Mouse (Mus musculus) spleen, adult 18-20 months (tissue): ENCODE measurements at regions not wholly inside any gene's neighbourhood (a gene's known extent, or its start where the extent isn't known, plus 50 kb on each side); places are given as distances from the start of the nearest gene placed in this dataset.

ENCODE experiments used
- DNase-seq, 2 experiments: peaks; one replicate each; pipeline ENCODE4 v3.0.0; 2022; ENCODE audit warnings: mixed read lengths in 2 of 2

- no peak for DNase-seq
These were observed 58.4 kb downstream of the Sox11 start for GRCm38 (mm10) chr12:27283964-27284363.

DNA sequence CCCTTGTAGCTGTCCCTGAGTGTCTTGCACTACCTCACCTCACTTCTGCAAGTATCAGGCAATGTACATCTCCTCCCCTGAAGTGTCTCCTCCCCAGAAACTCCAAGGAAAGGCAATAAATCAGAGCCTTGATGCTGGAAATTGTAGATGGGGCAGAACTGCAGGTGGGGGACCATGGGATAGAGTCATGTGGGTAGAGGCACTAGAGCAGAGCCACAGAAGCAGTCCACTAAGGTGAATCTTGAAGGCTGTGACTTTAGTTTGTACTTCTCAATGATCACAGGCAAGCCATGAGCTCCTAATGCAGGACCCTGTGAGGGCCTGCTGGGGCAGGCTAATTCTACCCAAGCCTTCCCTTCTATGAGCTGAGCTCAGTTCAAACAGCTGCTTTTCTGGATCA, 80.4 kb downstream of the Sox11 start:
- no peak for DNase-seq

- no peak for DNase-seq
These were observed 88.2 kb downstream of the Sox11 start for GRCm38 (mm10) chr12:27254125-27254524.

- no peak for DNase-seq
These were observed 90.9 kb downstream of the Sox11 start for GRCm38 (mm10) chr12:27251521-27251920.

DNA sequence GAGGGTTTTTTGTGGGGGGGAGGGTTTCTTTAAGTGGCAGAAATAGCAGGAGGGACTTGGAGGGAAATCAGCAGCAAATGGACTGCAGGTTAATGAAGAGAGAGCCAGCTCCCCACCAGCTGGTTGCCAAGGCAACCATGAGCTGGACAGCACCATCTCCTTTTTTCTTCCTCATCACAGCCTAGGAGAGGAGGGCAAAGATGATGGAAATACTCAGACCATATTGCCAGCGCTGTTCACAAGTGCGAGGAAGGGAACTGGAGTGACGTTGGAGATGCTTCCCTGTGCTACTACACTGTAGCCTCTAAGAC, 93.9 kb downstream of the Sox11 start:
- DNase-seq, result no peak

DNA sequence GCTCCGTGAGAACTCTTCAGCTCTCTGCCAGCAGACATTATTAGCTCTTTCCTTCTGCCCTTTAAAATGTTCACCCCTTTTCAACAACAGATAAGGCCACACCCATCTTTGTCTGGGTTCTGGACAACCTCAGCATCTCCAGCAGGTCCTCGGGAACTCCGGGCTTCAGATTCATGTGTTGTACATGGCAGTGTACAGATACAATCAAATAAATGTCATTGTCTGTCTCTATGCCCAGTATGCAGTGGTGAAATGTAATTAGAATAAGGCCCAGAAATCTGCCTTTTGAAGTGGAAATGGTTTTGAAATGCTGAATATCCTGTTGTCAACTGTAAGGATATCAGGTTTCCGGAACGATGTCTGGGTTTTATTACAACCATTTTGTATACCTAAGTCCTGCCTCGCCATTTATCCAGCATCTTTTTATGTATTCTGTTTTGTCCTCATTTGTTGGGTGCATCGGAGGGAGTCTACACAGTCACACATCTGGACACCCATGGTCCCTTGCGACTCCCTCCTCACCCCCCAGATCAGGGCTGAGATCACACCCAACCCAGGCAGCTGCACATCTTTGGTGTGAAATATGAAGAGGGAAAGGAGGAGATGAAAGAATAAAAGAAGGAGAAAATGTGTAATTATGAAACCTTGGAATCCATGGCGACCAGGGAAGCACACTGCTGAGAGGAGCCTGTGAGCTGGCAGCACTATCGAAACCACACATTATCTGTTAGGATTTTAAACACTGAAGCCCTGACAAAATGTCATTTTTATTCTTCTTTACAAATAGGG, 94.4 kb downstream of the Sox11 start:
- DNase-seq, result no peak

- no peak for DNase-seq
These were observed 106.6 kb downstream of the Sox11 start for GRCm38 (mm10) chr12:27235748-27236147.

- DNase-seq, result no peak
These were observed 120.8 kb downstream of the Sox11 start for GRCm38 (mm10) chr12:27221541-27221940.

DNA sequence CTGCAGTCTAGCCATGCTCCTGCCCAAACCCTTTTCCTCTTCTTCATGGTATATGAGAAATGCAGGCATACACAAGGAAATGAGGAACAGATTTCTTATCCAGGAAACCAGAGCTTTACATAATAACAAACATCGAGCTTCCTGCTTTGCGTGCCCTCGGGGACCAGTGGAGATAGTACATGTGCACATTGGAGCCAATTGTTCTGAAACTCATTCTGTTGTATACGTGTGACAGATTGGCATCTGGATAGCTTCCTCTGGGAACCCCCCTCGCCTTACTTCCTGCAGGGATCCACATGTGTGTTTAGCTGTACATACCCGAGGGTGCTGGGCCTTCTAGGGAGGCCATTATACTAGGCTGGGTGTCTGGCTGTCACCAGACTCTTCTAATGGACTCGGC, 141.2 kb downstream of the Sox11 start:
- DNase-seq, result no peak

DNA sequence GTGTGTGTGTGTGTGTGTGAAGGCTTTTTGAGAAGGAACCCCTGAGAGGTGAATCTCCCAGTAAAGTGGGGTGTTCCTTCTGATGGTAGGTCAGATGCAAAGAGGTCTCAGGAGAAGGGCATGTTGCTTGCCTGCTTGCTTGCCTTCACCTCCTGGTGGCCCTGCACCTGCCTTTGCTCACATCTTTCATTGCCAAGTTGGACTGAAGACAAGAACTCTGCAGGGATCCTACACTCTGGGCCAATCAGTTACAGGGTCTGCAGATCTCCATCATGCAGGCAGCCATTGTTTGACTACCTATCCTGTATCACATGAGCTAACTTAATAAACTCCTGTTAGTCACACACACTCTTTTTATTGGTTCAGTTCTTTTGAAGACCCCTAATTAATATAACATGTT, 148.4 kb downstream of the Sox11 start:
- no peak for DNase-seq

- DNase-seq, result no peak
These were observed 150.5 kb downstream of the Sox11 start for GRCm38 (mm10) chr12:27191916-27192315.

- no peak for DNase-seq
These were observed 154.9 kb downstream of the Sox11 start for GRCm38 (mm10) chr12:27187480-27187879.

- no peak for DNase-seq
These were observed 159.7 kb downstream of the Sox11 start for GRCm38 (mm10) chr12:27182397-27183375.

- DNase-seq, result no peak
These were observed 168.8 kb downstream of the Sox11 start for GRCm38 (mm10) chr12:27173561-27173960.

- DNase-seq, result no peak
These were observed 169.2 kb downstream of the Sox11 start for GRCm38 (mm10) chr12:27173151-27173550.

DNA sequence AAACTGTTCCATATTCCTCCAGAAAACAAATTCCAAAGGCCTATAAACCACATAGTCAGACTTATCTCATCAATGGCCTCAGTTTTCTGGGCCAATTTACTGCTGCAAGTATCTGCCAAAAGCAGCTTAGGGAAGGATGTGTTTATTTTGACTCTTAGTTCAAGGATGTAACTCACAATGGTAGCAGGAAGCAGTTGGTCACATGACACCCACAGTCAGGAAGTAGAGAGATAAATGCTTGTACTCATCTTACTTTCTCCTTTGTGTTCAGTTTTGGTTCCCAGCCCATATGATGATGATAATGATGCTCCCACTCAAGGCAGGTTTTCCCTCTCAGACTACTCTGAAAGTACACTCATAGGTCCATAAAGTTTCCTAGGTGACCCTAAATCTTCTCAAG, 170.8 kb downstream of the Sox11 start:
- no peak for DNase-seq

GRCm38 (mm10) chr12:27164920-27165504, 177.4 kb downstream of the Sox11 start:
- DNase-seq, result no peak

GRCm38 (mm10) chr12:27160063-27160686, 182.2 kb downstream of the Sox11 start:
- DNase-seq, result no peak

- DNase-seq, result no peak
These were observed 182.8 kb downstream of the Sox11 start for GRCm38 (mm10) chr12:27159416-27160062.

DNA sequence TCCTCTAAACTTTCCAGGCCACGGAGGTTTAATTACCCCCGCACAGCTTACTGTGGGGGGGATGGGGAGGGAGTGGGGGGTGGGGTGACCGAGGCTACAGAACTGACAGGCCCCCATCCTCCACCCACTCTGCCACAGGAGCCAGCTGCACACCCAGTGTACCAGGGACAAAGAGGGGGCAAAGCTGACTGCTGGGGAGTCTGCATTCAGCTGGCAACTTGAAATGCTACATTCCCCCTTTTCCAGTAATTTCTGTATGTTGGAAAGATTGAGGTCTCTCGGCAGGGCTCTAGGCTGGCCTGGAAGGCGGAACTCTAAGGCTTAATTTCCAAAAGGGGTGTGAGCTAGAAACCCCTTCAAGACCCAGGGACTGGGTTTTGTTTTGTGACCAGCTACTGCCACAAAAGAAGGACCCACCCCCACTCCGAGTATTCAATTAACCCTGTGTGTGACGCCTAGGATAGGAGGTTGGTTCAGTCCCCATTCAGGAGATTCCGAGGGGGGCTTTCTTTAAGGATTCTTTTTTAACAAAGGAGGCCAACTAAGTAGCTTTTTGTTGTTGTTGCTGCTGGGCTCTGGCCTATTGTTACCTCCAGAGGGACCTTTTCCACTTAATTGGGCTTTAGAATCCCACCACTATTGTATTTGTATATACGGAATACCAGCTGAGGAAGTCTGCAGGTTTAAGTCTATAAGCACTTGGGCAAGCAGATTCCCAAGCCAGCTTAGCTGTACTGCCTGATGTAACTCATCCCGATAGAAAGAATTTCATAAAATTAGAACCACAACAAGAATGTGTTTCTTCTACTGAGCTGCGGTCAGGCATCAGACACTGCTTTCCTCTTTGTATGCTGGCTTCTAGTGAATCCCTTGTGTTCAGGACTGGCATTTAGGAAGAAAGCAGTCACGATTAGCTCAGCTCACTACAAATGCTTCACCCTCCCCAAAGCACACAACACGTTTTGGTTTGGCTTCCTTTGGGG, 191.2 kb downstream of the Sox11 start:
- no peak for DNase-seq

DNA sequence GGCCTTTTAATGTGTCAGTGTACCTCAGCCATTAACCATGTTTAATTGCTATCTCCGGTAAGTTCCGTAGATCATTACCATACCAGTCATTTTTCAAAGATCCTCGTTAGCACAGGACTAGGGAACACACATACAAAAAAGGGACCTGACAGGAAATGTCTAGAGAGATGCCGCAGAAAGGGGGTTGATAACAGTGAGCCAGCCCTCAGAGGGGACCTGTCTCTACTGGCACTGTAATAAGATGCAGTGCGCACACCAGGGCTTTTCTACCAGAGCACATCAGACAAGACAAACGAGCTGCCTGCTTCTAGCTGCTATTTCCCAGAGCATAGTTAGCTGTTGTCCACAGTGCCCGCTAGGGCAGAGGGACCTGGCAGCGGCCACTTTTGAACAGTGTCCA, 199.1 kb downstream of the Sox11 start:
- DNase-seq, result no peak
